Mouse (Mus musculus) urinary bladder, postnatal 4 days (tissue): ENCODE measurements at regions not wholly inside any gene's neighbourhood (a gene's known extent, or its start where the extent isn't known, plus 50 kb on each side); places are given as distances from the start of the nearest gene placed in this dataset.
A peak's percentile ranks its signal among the peaks of the same experiment; 100 is the strongest.

ENCODE experiments used
- DNase-seq, 2 experiments: peaks; one replicate each; pipeline ENCODE4 v3.0.0; 2021 to 2022; ENCODE audit warnings: low spot score in 2 of 2

DNA sequence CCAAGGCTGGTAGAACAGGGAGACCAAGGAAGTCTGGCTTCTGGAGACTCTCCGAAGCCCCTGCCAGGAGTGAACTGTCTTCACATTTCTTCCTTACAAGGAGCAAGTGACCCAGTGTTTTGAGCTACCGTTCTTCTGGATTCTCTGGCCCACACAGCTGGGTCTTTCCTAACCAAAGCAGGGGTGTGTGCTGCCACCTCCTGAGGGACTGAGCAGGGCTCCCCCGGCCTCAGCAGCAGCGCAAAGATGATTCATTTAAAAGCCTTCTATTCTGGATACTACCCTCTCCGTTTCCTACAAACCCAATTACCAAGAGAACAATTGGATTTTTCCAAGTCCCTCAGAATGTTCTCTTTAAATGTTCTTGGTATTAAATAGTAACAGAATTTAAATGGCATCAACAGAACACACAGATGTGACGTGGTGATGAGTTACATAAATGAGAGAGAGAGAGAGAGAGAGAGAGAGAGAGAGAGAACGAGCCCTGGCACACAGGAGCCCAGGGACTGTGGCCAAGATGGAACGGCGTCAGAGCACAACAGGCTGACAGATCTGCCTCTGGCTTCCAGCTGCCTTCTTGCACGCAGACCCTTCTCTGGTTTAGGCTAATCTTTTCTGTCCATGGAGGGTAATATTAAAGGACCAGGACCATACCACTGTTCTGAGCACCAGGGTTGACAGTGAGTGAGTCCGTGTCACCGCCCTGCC, 191.6 kb downstream of the Agtpbp1 start:
- DNase-seq = no peak

DNA sequence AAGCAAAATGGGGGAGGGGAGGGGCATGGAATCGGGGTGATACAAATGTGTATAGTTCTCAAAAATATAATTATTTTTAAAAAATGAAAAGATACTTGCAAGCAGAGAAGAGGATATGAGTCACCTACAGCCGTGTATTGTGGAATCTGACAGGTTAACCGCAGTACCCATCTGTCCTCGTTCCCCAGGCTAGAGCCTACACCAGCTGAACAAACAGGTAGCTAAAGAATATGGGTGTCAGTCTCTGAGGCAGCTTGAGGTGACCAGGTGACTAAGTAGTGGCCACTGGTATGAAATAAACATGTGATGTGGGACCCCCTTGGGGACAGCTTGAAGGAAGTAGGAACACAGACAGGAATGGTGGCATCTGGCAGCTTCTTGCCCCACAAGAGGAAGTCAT, 192.2 kb downstream of the Agtpbp1 start:
- DNase-seq = no peak

DNA sequence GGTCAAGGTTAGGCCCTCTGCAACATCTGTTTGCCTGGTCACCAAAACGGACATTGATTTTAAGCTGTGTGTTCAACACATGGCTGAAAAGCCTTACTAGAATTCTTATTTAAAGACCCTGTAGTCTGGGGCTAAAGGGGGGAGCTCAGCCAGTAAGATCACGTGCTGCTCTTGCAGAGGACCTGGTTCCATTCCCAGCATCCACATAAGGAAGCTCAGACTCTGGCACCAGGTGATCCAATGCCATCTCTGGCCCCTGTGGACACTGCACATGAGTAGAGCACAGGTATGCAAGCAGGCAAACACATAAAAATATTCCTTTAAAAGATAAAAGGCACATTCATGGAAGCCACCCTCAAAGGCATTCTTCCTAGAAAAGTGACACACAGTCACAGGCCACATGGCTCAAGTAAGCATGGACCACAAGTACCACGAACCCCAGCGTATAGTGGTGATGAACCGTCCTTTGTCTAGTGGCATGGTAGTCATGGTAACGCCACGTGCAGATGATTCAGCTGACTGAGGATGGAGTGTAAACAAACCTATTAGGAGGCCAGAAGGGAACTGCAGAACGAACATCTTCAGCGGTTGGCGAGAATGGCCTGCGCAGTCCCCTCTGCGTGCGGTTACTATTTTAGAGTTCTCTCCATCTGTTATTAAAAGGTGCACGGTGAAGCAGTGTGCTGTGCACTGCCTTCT, 197.3 kb downstream of the Agtpbp1 start:
- no peak for DNase-seq

- no peak for DNase-seq
Measured at GRCm38 (mm10) chr13:59386935-59387540, 198.0 kb downstream of the Agtpbp1 start.

- no peak for DNase-seq
Measured at GRCm38 (mm10) chr13:59385824-59386223, 199.2 kb downstream of the Agtpbp1 start.

DNA sequence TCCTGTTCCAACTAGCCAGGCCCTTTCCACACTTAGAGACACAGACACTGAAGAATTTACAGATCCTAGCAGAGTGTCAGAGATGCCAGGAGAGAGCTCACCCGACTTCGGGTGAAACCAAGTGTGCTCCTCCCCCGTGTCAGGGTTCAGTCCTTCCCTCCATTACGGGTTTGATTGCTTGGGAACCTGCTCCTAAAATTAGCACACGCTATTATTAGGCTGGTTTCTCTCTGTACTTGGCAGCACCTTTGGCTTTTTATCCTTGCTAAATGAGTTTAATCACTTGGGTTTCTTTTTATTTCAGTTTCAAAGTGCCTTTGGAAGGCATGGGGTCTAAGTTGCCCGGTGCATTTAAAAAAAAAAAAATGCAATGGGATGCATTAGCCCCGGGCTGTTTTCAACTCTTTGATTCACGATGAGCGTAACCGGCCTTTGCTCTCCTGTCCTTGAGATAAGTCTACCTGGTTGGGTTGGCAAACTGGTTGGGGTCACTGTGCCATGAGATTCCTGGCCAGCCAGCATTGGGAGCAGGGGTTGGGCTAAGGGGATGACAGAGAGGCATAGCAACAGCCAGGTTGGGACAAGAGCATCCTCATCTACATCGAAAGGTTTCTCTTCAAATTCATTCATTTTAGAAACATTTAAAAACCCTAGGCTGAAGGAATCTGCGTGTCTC, 214.7 kb downstream of the Agtpbp1 start:
- DNase-seq = no peak

GRCm38 (mm10) chr13:59368550-59369449, 216.2 kb downstream of the Agtpbp1 start:
- DNase-seq = no peak

- DNase-seq = peak; percentile 38 to 81
Measured at GRCm38 (mm10) chr13:59365460-59365859, 219.6 kb downstream of the Agtpbp1 start.

DNA sequence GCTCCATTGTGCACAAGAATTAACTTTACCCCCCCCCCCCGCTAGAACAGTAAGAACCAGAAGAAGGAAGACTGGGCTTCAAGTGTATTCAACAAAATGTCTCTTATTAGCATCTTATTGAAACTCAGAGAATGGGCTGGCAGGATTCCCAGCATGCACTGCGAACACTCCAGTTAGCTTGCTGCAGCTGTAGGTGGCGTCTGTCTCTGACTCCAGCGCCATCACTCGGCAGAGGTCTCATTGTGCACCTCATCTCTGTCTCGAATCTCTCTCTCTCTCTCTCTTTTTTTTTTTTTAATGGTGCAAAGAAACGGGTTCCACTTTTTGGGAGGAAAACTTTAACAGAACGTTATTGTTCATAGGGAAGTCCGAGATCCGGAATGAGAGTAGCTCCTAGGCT, 221.6 kb downstream of the Agtpbp1 start:
- DNase-seq = no peak

DNA sequence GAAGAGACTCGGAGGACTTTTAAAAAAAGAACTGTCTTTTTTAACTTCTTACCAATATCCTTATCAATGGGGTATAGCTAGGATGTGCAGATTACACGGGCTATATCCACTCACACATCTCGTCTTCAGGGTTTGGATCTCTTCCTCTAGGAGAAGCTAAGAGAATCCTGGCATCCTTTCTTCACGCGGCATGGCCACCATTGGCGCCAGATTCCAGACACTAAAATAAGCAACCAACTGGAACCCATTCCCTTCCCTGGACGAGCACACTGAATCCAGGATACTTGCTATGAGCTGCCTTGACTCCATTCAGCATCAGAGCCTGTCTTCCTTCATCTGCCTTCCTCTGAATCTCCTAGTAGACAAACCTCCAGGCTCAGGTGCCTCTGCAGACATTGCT, 223.7 kb downstream of the Agtpbp1 start:
- no peak for DNase-seq

DNA sequence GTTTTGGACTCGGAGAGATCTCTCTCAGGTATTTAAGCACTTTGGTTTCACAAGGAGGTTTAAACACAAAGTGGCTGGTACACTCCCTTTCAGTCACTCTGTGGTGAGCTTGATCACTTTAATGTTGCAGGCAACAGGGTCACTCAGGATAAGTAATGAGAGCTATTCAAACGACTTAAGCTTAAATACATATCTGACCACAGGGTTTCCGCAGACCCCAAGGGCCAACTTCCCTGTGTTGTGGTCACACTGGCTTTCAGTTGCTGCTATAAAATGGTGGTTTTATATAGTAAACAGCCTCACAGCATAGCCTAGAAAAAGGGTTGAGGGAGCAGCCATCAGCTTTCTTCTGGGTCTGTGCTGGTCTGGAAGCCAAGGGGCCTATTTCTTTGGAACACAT, 225.0 kb downstream of the Agtpbp1 start:
- DNase-seq = no peak

DNA sequence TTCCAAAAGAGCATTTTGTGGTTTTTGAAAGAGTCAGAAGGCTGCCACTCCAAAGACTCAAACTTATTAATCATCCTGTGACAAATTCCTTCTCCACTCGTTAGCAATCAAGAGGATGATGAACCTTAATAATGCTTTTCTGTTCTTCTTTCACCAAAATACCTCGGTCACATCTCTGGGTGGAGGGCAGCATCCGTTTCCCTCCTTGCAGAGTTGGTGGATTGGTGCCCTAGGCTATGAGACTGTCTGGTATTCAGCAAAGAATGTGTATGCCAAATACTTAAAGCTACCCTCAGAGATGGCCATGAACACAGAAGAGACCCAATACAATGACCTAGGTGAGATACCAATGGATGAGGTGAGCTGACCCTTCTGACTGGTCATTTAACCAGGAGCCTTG, 226.6 kb downstream of the Agtpbp1 start:
- no peak for DNase-seq

DNA sequence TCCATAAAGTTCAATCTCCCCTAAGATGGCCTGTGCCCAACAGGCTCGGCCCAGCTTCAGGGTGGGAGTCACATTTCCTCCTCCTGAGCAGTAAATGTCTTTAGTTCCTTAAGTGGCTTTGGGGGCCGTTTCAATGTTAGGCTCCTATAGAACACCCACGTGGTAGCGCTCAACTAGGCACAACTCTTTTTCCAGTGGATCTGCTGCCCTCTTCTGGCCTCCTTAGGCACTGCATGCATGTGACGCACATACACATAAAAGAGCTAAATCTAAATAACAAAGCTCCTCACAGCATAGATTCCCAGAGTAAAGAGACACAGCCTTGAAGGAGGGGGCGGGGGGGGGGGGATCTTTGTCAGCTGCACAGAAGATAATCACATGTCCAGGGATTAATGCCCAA, 233.6 kb downstream of the Agtpbp1 start:
- DNase-seq = no peak

- no peak for DNase-seq
Measured at GRCm38 (mm10) chr13:59350613-59351150, 234.3 kb downstream of the Agtpbp1 start.

DNA sequence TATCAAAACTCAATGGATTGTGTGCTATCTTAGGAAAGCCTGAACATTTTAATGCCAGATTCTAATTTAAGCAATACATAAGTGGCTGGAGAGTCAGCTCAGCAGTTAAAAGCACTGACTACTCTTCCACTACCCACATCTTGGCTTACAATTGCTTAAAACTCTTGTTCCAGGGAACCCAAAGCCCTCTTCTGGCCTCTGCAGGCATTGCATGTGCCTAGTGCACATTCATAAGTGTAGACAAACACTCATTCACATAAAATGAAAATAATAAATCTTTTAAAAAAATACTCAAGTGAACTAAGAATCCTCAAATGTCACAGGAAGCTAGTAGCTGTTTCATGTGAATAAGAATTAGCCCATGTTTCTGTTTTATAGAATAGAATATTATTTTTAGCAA, 236.5 kb downstream of the Agtpbp1 start:
- no peak for DNase-seq

GRCm38 (mm10) chr13:59341871-59342270, 243.2 kb downstream of the Agtpbp1 start:
- DNase-seq = no peak

DNA sequence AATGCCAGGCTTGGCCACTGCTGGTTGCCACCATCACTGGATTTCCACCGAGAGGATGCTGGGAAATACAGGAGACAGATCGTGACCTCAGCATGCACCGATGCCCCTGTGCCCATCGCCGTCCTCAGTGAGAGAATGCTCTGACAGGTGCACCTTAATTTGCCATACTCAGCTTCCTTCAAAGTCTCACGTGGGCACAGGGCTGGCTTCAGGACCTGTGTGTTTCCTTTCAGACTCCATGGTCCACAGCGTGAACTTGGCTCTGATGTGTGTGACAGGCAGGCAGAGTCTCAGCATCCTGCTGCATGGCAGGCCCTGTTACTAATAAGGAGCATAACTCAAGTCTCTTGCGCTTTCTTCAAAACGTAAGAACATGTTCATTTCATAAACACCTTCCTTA, 246.6 kb downstream of the Agtpbp1 start:
- DNase-seq = no peak

DNA sequence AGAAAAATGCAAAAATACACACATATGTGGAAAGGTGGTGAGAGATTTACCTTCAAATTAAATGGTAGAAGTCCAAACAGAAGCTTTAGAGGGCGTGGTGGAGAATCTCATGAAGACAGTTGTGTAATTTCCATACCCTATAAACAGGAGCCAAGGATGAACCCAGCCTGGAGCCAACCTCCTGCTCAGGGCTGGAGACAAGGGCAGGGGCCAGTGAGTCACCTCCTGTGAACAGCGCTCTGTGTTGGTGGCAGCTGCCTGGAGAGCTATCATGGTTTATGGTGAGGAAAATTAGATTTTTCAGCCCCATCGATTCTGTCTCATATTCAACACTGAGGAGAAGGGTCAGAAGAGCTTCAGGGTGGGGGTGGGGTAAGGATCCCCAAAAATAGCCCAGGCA, 261.1 kb downstream of the Agtpbp1 start:
- DNase-seq = no peak

- DNase-seq = no peak
Measured at GRCm38 (mm10) chr13:59323441-59323840, 261.6 kb downstream of the Agtpbp1 start.

GRCm38 (mm10) chr13:59320261-59320660, 264.8 kb downstream of the Agtpbp1 start:
- DNase-seq = no peak

GRCm38 (mm10) chr13:59317458-59318005, 267.5 kb downstream of the Agtpbp1 start:
- DNase-seq = no peak
